Mouse (Mus musculus) liver, postnatal 0 days (tissue): ENCODE data around the gene Nat8f1. TPM values are rescaled to one million over a fixed set of nuclear protein-coding genes. Genes with fewer than 3 reads are reported as not detected.
"Not testable (repeated sequence)": the region's sequence is repeated elsewhere in the genome, so short reads cannot be mapped to it uniquely, and the experiment has no call there.

Experiments used
- ATAC-seq: fragments of 200-750 bp; cut with Nextera tagmentation; 2 replicates; pipeline ENCODE4 v1.8.0; 2017; ENCODE audit warnings: mild to moderate bottlenecking, moderate library complexity
- DNase-seq: peaks from one replicate; pipeline ENCODE4 v3.0.0-alpha.2; 2016
- H3K27ac ChIP-seq: fragments of 300-500 bp; sonication (generic); 2 replicates; pipeline ENCODE4 v1.5.1; 2014; ENCODE audit warnings: antibody characterized with exemption, moderate library complexity, mild to moderate bottlenecking, low read depth
- H3K27me3 ChIP-seq: fragments of 300-500 bp; sonication (generic); 2 replicates; pipeline ENCODE4 v1.6.1; 2014; ENCODE audit warnings: low read length, control low read depth, mixed read lengths; ENCODE audit not compliant: insufficient read depth
- H3K36me3 ChIP-seq: fragments of 300-500 bp; sonication (generic); replicated peaks from 2 replicates; pipeline ENCODE4 v1.6.1; 2014; ENCODE audit warnings: mild to moderate bottlenecking, control low read depth, low read length, moderate library complexity, mixed read lengths; ENCODE audit not compliant: insufficient read depth
- H3K4me1 ChIP-seq: fragments of 300-500 bp; sonication (generic); 2 replicates; pipeline ENCODE4 v1.6.1; 2014; ENCODE audit warnings: antibody characterized with exemption, mild to moderate bottlenecking, control low read depth; ENCODE audit not compliant: insufficient read depth
- H3K4me2 ChIP-seq: fragments of 300-500 bp; sonication (generic); 2 replicates; pipeline ENCODE4 v1.6.1; 2014; ENCODE audit warnings: low read depth, mild to moderate bottlenecking, low read length, moderate library complexity, mixed read lengths
- H3K4me3 ChIP-seq: fragments of 300-500 bp; sonication (generic); 2 replicates; pipeline ENCODE4 v1.5.1; 2014; ENCODE audit warnings: low read depth, low read length
- H3K9ac ChIP-seq: fragments of 300-500 bp; sonication (generic); replicated peaks from 2 replicates; pipeline ENCODE4 v1.6.1; 2014; ENCODE audit warnings: mild to moderate bottlenecking, moderate library complexity
- H3K9me3 ChIP-seq: fragments of 300-500 bp; sonication (generic); 2 replicates; pipeline ENCODE4 v1.6.1; 2016; ENCODE audit warnings: mild to moderate bottlenecking, control low read depth, low read length, mixed read lengths
- CTCF ChIP-seq: sonication (generic); IDR thresholded peaks from 2 replicates; pipeline ENCODE4 v1.5.1; 2016; ENCODE audit warnings: antibody characterized with exemption, low read depth
- EP300 ChIP-seq: IDR thresholded peaks from 2 replicates; pipeline ENCODE4 v1.6.1; 2016; ENCODE audit warnings: antibody characterized with exemption, low read depth, mild to moderate bottlenecking
- WGBS: fragments of 180-500 bp; shearing (Covaris S2); extraction: QIAGEN DNeasy Blood & Tissue Kit; methylation state at CpG from one replicate; pipeline ENCODE4 v1.1.7; 2014; ENCODE audit not compliant: insufficient replicate concordance; 5-methylcytosine and 5-hydroxymethylcytosine counted together
- polyA plus RNA-seq: library from polyadenylated mRNA; unstranded; fragments of >200 nt; fragmentation: Nextera tagmentation; extraction: Ambion mirVana; gene quantifications from 2 replicates; pipeline ENCODE4 v1.2.1, GENCODE M21; 2015

Nat8f1 gene
- polyA plus RNA-seq, 1 experiment from 2014 or later = 37.4 TPM

- ATAC-seq, H3K27ac ChIP-seq: not testable (repeated sequence)
Measured at GRCm38 (mm10) chr6:85864900-85865639, 50.4 kb downstream of the Nat8f1 start.

GRCm38 (mm10) chr6:85863840-85864239, 51.6 kb downstream of the Nat8f1 start:
- Histone ChIP-seq H3K4me1 (no peaks in the 10 kb centered on the region), H3K9me3 (no peaks in the 10 kb centered on the region), H3K36me3 (no peaks in the 10 kb centered on the region), H3K9ac (no peak overlapping the region), H3K27ac (no peak overlapping the region), H3K4me2 (no peak overlapping the region), H3K4me3 (no peak overlapping the region), H3K27me3 (no peaks in the 10 kb centered on the region)
- no peak for DNase-seq
- TF ChIP-seq EP300 (no peak), CTCF (no peak)
- no peak for ATAC-seq
- WGBS = 74% methylated on average over 2 of the region's 2 CpGs

More at GRCm38 (mm10) chr6:85864900-85865639, 50.4 kb downstream of the Nat8f1 start:
- H3K4me2 ChIP-seq, H3K4me3 ChIP-seq, H3K27me3 ChIP-seq, H3K4me1 ChIP-seq, H3K36me3 ChIP-seq, H3K9ac ChIP-seq, DNase-seq, H3K9me3 ChIP-seq: not testable (repeated sequence)
- 53% methylated on average over 4 of the region's 7 CpGs for WGBS

- no peaks in the 10 kb centered on the region for H3K4me1 ChIP-seq
- 61% methylated on average over 2 of the region's 2 CpGs for WGBS
- no peak for ATAC-seq
- no peaks in the 10 kb centered on the region for H3K27me3 ChIP-seq
- H3K27ac ChIP-seq = no peak overlapping the region
- no peak overlapping the region for H3K4me3 ChIP-seq
- H3K4me2 ChIP-seq = no peak overlapping the region
- no peaks in the 10 kb centered on the region for H3K9me3 ChIP-seq
- H3K36me3 ChIP-seq = no peaks in the 10 kb centered on the region
- TF ChIP-seq CTCF = no peak
- TF ChIP-seq EP300 = no peak
- no peak overlapping the region for H3K9ac ChIP-seq
- no peak for DNase-seq
Measured at GRCm38 (mm10) chr6:85863136-85863535, 52.4 kb downstream of the Nat8f1 start.

- Histone ChIP-seq H3K36me3 (no peaks in the 10 kb centered on the region), H3K4me3 (no peak overlapping the region), H3K4me1 (no peaks in the 10 kb centered on the region), H3K27ac (no peak overlapping the region), H3K9ac (no peak overlapping the region), H3K27me3 (no peaks in the 10 kb centered on the region), H3K9me3 (no peaks in the 10 kb centered on the region), H3K4me2 (no peak overlapping the region)
- 61% methylated on average over 3 of the region's 3 CpGs for WGBS
- DNase-seq (no peak), ATAC-seq (no peak)
- TF ChIP-seq CTCF (no peak), EP300 (no peak)
Measured at GRCm38 (mm10) chr6:85862565-85862964, 52.9 kb downstream of the Nat8f1 start.

- ATAC-seq = no peak
- no peak overlapping the region for H3K4me3 ChIP-seq
- H3K27me3 ChIP-seq = no peaks in the 10 kb centered on the region
- TF ChIP-seq EP300 (no peak), CTCF (no peak)
- no peak overlapping the region for H3K9ac ChIP-seq
- H3K9me3 ChIP-seq = no peaks in the 10 kb centered on the region
- H3K4me1 ChIP-seq = no peaks in the 10 kb centered on the region
- whole genome bisulfite sequencing = 78% methylated on average over 3 of the region's 3 CpGs
- H3K4me2 ChIP-seq = no peak overlapping the region
- no peak for DNase-seq
- H3K36me3 ChIP-seq = no peaks in the 10 kb centered on the region
- H3K27ac ChIP-seq = no peak overlapping the region
Measured at GRCm38 (mm10) chr6:85861247-85861646, 54.2 kb downstream of the Nat8f1 start.

Other genes with a start within 250 kb of the Nat8f1 start
- gene Nat8f7, start 202.5 kb downstream of the Nat8f1 start, polyA plus RNA-seq = not detected in 2 replicates
- not detected in 2 replicates for gene Nat8f3, start 149.9 kb downstream of the Nat8f1 start, polyA plus RNA-seq
- not detected in 2 replicates for gene Nat8f6, start 94.7 kb downstream of the Nat8f1 start, polyA plus RNA-seq
- gene Nat8f5, start 94.7 kb downstream of the Nat8f1 start, polyA plus RNA-seq = not detected in 2 replicates
- gene Nat8, start 83.6 kb downstream of the Nat8f1 start, polyA plus RNA-seq = not detected in 2 replicates
- 1.3 and 1.7 TPM in 2 replicates for gene Nat8f2, start 46.5 kb downstream of the Nat8f1 start, polyA plus RNA-seq
- gene Nat8f4, start 10.8 kb downstream of the Nat8f1 start, polyA plus RNA-seq = 2.0 and 2.5 TPM in 2 replicates
- 25.0 and 26.7 TPM in 2 replicates for gene Tprkb, start 3.8 kb downstream of the Nat8f1 start, polyA plus RNA-seq
- 20.8 and 23.9 TPM in 2 replicates for gene Dusp11, start 46.0 kb upstream of the Nat8f1 start, polyA plus RNA-seq
- not detected in 2 replicates for gene Figla, start 100.5 kb upstream of the Nat8f1 start, polyA plus RNA-seq
- gene Add2, start 113.0 kb upstream of the Nat8f1 start, polyA plus RNA-seq = 22.0 and 28.1 TPM in 2 replicates